Mouse (Mus musculus) CH12.LX (cell line): Measurements from ENCODE around the gene Cpb2. TPM values are rescaled to one million over a fixed set of nuclear protein-coding genes. Genes with fewer than 3 reads are reported as not detected.

Source experiments
- DNase-seq: peaks from one replicate; pipeline ENCODE4 v3.0.0-alpha.2; 2013; ENCODE audit errors: extremely low read depth
- H3K27ac ChIP-seq: 2 replicates; pipeline ENCODE4 v1.5.1; 2012; ENCODE audit warnings: low read depth, mild to moderate bottlenecking, control low read depth, moderate library complexity; ENCODE audit not compliant: insufficient read depth
- H3K27me3 ChIP-seq: replicated peaks from 2 replicates; pipeline ENCODE3; 2012; ENCODE audit warnings: inconsistent platforms
- H3K36me3 ChIP-seq, 2 experiments: replicated peaks in 1 of 2; 2 replicates each; pipeline versions ENCODE3 to v1.6.1; 2012; ENCODE audit warnings: inconsistent platforms in 1 of 2, low read length in 1 of 2, mild to moderate bottlenecking in 1 of 2, mixed read lengths in 1 of 2, moderate library complexity in 1 of 2; ENCODE audit not compliant: control insufficient read depth in 1 of 2, insufficient read depth in 1 of 2
- H3K4me1 ChIP-seq, 2 experiments: 2 replicates each; pipeline ENCODE4 v1.6.1; 2012; ENCODE audit warnings: inconsistent platforms in 1 of 2, moderate library complexity in 1 of 2; ENCODE audit not compliant: insufficient read depth in 2 of 2, control insufficient read depth in 1 of 2
- H3K4me2 ChIP-seq: 2 replicates; pipeline ENCODE4 v1.6.1; 2012; ENCODE audit warnings: low read depth, mild to moderate bottlenecking, control low read depth; ENCODE audit not compliant: poor library complexity, insufficient read depth, severe bottlenecking
- H3K4me3 ChIP-seq, 3 experiments: fragments of 150-350 bp in 1 of 3; sonication (generic) in 1 of 3; replicated peaks in 1 of 3; 2 replicates each; pipeline versions ENCODE3 to v1.5.1; 2011 to 2012; ENCODE audit warnings: low read depth in 2 of 3, low read length in 2 of 3, mild to moderate bottlenecking in 2 of 3, moderate library complexity in 2 of 3, control low read depth in 1 of 3, improper control_type of control experiment in 1 of 3, inconsistent platforms in 1 of 3, mixed read lengths in 1 of 3; ENCODE audit not compliant: poor library complexity in 1 of 3
- H3K79me2 ChIP-seq: replicated peaks from 2 replicates; pipeline ENCODE4 v1.6.1; 2012; ENCODE audit warnings: mild to moderate bottlenecking, moderate library complexity; ENCODE audit not compliant: control insufficient read depth, poor library complexity, insufficient read depth, severe bottlenecking; ENCODE audit errors: extremely low read depth
- H3K9ac ChIP-seq: 2 replicates; pipeline ENCODE4 v1.6.1; 2012; ENCODE audit warnings: low read depth, mild to moderate bottlenecking, control low read depth, moderate library complexity; ENCODE audit not compliant: insufficient read depth
- H3K9me3 ChIP-seq: replicated peaks from 2 replicates; pipeline ENCODE3; 2012; ENCODE audit warnings: low read length, inconsistent platforms, mixed read lengths
- CHD1 ChIP-seq: IDR thresholded peaks from 2 replicates; pipeline ENCODE4 v1.6.1; 2012; ENCODE audit warnings: low read depth, low read length, improper control_type of control experiment, inconsistent platforms
- CTCF ChIP-seq, 2 experiments: IDR thresholded peaks in 1 of 2; conservative IDR thresholded peaks in 1 of 2; 2 replicates each; pipeline ENCODE4 v1.5.1; 2011 to 2012; ENCODE audit warnings: low read depth in 2 of 2, low read length in 2 of 2, improper control_type of control experiment in 1 of 2, inconsistent platforms in 1 of 2, mild to moderate bottlenecking in 1 of 2, moderate library complexity in 1 of 2
- E2F4 ChIP-seq: IDR thresholded peaks from 2 replicates; pipeline ENCODE4 v1.6.1; 2011; ENCODE audit warnings: low read depth, low read length, improper control_type of control experiment; ENCODE audit not compliant: insufficient replicate concordance
- ELF1 ChIP-seq: IDR thresholded peaks from 2 replicates; pipeline ENCODE4 v1.6.1; 2014; ENCODE audit warnings: low read depth, mild to moderate bottlenecking, inconsistent platforms, low read length, improper control_type of control experiment
- ETS1 ChIP-seq: conservative IDR thresholded peaks from 2 replicates; pipeline ENCODE4 v1.6.1; 2012; ENCODE audit warnings: low read depth, mild to moderate bottlenecking, inconsistent platforms, low read length, improper control_type of control experiment, moderate library complexity
- GABPA ChIP-seq: IDR thresholded peaks from 2 replicates; pipeline ENCODE4 v1.6.1; 2012; ENCODE audit warnings: low read depth, low read length, improper control_type of control experiment, inconsistent platforms; ENCODE audit not compliant: insufficient replicate concordance
- HCFC1 ChIP-seq: IDR thresholded peaks from 2 replicates; pipeline ENCODE4 v1.6.1; 2012; ENCODE audit warnings: low read depth, mild to moderate bottlenecking, inconsistent platforms, low read length, improper control_type of control experiment
- IRF4 ChIP-seq: IDR thresholded peaks from 2 replicates; pipeline ENCODE4 v1.6.1; 2014; ENCODE audit warnings: low read depth, mild to moderate bottlenecking, inconsistent platforms, low read length, improper control_type of control experiment
- JUN ChIP-seq: IDR thresholded peaks from 2 replicates; pipeline ENCODE4 v1.6.1; 2011; ENCODE audit warnings: low read depth, mild to moderate bottlenecking, low read length, improper control_type of control experiment, moderate library complexity; ENCODE audit not compliant: insufficient read depth
- JUND ChIP-seq: conservative IDR thresholded peaks from 2 replicates; pipeline ENCODE4 v1.6.1; 2011; ENCODE audit warnings: low read depth, low read length, improper control_type of control experiment
- KAT2A ChIP-seq: IDR thresholded peaks from 2 replicates; pipeline ENCODE4 v1.6.1; 2012; ENCODE audit warnings: low read length, improper control_type of control experiment, inconsistent platforms; ENCODE audit not compliant: insufficient replicate concordance
- MAZ ChIP-seq: IDR thresholded peaks from 2 replicates; pipeline ENCODE4 v1.6.1; 2012; ENCODE audit warnings: low read depth, mild to moderate bottlenecking, inconsistent platforms, low read length, improper control_type of control experiment, moderate library complexity
- MEF2A ChIP-seq: IDR thresholded peaks from 2 replicates; pipeline ENCODE4 v1.6.1; 2014; ENCODE audit warnings: low read depth, mild to moderate bottlenecking, inconsistent platforms, low read length, improper control_type of control experiment, borderline replicate concordance
- MXI1 ChIP-seq: IDR thresholded peaks from 2 replicates; pipeline ENCODE4 v1.6.1; 2011; ENCODE audit warnings: mild to moderate bottlenecking, low read depth, low read length, improper control_type of control experiment
- NELFE ChIP-seq: IDR thresholded peaks from 2 replicates; pipeline ENCODE4 v1.6.1; 2011; ENCODE audit warnings: low read depth, low read length, improper control_type of control experiment
- PAX5 ChIP-seq: IDR thresholded peaks from 2 replicates; pipeline ENCODE4 v1.6.1; 2012; ENCODE audit warnings: low read length, inconsistent platforms, mixed read lengths
- POLR2A ChIP-seq: IDR thresholded peaks from 2 replicates; pipeline ENCODE4 v1.6.1; 2011; ENCODE audit warnings: low read depth, mild to moderate bottlenecking, improper control_type of control experiment, low read length
- POLR2AphosphoS2 ChIP-seq: IDR thresholded peaks from 2 replicates; pipeline ENCODE4 v1.6.1; 2011; ENCODE audit warnings: low read depth, low read length, improper control_type of control experiment
- SIN3A ChIP-seq: IDR thresholded peaks from 2 replicates; pipeline ENCODE4 v1.6.1; 2012; ENCODE audit warnings: low read length, improper control_type of control experiment, inconsistent platforms
- SMC3 ChIP-seq: IDR thresholded peaks from 2 replicates; pipeline ENCODE4 v1.6.1; 2011; ENCODE audit warnings: low read depth, low read length, improper control_type of control experiment
- ZC3H11A ChIP-seq: IDR thresholded peaks from 2 replicates; pipeline ENCODE4 v1.6.1; 2012; ENCODE audit warnings: low read depth, mild to moderate bottlenecking, inconsistent platforms, low read length, improper control_type of control experiment
- ZKSCAN1 ChIP-seq: IDR thresholded peaks from 2 replicates; pipeline ENCODE4 v1.6.1; 2012; ENCODE audit warnings: low read depth, inconsistent platforms, low read length, improper control_type of control experiment, borderline replicate concordance
- ZMIZ1 ChIP-seq: IDR thresholded peaks from 2 replicates; pipeline ENCODE4 v1.6.1; 2012; ENCODE audit warnings: low read depth, mild to moderate bottlenecking, inconsistent platforms, low read length, improper control_type of control experiment
- ZNF384 ChIP-seq: IDR thresholded peaks from 2 replicates; pipeline ENCODE4 v1.6.1; 2012; ENCODE audit warnings: low read depth, low read length, improper control_type of control experiment, inconsistent platforms
- dilution Hi-C: fragments of 300-500 bp; cut with MboI; formaldehyde crosslinking; loops from 2 replicates; pipeline ENCODE4 v1.14.3; 2020; ENCODE audit warnings: low sequenced_read_pairs; ENCODE audit not compliant: extremely low pct_unique_long_range_greater_than_20kb, extremely low pct_ligation_motif_present
- in situ Hi-C: fragments of 300-500 bp; cut with MboI; formaldehyde crosslinking; loops from 3 replicates; pipeline ENCODE4 v1.14.3; 2019; ENCODE audit warnings: low sequenced_read_pairs, low pct_ligation_motif_present, low pct_unique_long_range_greater_than_20kb, mixed read lengths
- polyA plus RNA-seq: library from polyadenylated mRNA; unstranded; fragments of >175 nt; gene quantifications from 2 replicates; pipeline ENCODE4 v1.2.1, GENCODE M21; 2012; ENCODE audit warnings: low read depth; ENCODE audit not compliant: insufficient read length
- total RNA-seq, 2 experiments: library from RNA; depleted of rRNA; stranded (reverse); fragments of 300-350 nt in 1 of 2; fragments of >200 nt in 1 of 2; gene quantifications; 2 replicates each; pipeline ENCODE4 v1.2.3; 2012 to 2014

Gene Cpb2
- total and polyA plus RNA-seq, 3 experiments = not detected

DNA sequence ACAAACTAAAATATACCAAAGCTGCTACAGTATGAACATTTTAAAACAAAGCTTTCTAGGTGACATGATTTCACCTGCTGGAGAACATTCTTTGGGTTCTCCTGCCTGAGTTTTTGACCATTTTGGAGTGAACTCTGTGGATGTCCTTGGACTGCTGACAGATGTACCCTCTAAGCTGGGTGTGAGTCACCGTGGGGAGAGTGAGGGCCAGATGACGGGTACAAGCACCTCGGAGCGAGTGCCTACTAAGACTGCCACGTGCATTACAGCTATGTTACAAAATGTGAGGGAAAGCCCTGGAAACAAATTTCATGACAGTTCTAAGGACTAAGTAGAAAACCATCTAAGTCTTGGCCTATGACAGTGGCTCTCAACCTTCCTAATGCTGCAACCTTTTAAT is 27.4 kb downstream of the Cpb2 start:
- no peak overlapping the region for H3K4me2 ChIP-seq
- dilution Hi-C loops (no loop called here), in situ Hi-C loops (no loop called here)
- H3K36me3 ChIP-seq = no peaks in the 10 kb centered on the region
- no peak overlapping the region for H3K9ac ChIP-seq
- H3K9me3 ChIP-seq = no peaks in the 10 kb centered on the region
- no peak for DNase-seq
- TF ChIP-seq NELFE (no peak), ZC3H11A (no peak), CHD1 (no peak), POLR2A (no peak), JUN (no peak), PAX5 (no peak), ETS1 (no peak), MXI1 (no peak), CTCF (conservative IDR thresholded peaks at IDR 0.05 in 1 of 2, IDR thresholded peaks at IDR 0.05 in 1 of 2; ENCODE audit: low read depth in 2 of 2, low read length in 2 of 2) (no peak), ELF1 (no peak), POLR2AphosphoS2 (no peak), ZNF384 (no peak), HCFC1 (no peak), SMC3 (no peak), ZMIZ1 (no peak), JUND (no peak), KAT2A (no peak), IRF4 (no peak), MEF2A (no peak)
- no peaks in the 10 kb centered on the region for H3K79me2 ChIP-seq
- H3K4me1 ChIP-seq = no peaks in the 10 kb centered on the region
- no peak overlapping the region for H3K4me3 ChIP-seq
- no peak overlapping the region for H3K27ac ChIP-seq
- H3K27me3 ChIP-seq = peaks cover 6% of the 10 kb centered on the region

DNA sequence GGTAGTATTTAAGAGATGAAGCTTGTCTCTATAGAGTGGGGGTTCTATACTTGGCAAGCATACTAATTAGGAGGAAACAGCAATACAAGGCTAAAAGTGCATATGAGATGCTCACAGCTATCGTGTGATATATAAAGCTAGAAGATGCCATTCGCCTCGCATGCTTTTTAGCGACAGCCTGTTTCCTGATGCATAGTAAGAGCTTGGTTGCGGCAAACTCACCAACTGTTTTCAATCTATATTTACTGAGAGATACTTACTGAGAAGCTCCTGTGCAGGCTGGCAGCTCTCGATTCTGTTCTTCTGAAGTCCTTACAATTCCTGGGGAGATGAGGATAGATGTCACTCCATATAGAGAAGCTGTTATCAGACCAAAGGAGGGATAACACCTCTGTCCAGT is 37.6 kb downstream of the Cpb2 start:
- dilution Hi-C loops (no loop called here), in situ Hi-C loops (no loop called here)
- Histone ChIP-seq H3K36me3 (no peaks in the 10 kb centered on the region), H3K4me3 (no peak overlapping the region), H3K9me3 (no peaks in the 10 kb centered on the region), H3K27ac (no peak overlapping the region), H3K79me2 (peaks cover 4% of the 10 kb centered on the region), H3K27me3 (peaks cover 31% of the 10 kb centered on the region), H3K9ac (no peak overlapping the region), H3K4me1 (peaks cover 0 to 3% of the 10 kb centered on the region in 2 experiments; a peak in 1 of 4 replicates), H3K4me2 (no peak overlapping the region)
- TF ChIP-seq ZNF384 (no peak), ETS1 (no peak), CHD1 (no peak), JUN (no peak), GABPA (no peak), E2F4 (no peak), SIN3A (no peak), ZC3H11A (no peak), PAX5 (no peak), POLR2A (no peak), CTCF (conservative IDR thresholded peaks at IDR 0.05 in 1 of 2, IDR thresholded peaks at IDR 0.05 in 1 of 2; ENCODE audit: low read depth in 2 of 2, low read length in 2 of 2) (no peak), NELFE (no peak), ZKSCAN1 (no peak), MAZ (no peak)
- no peak for DNase-seq
